Mouse (Mus musculus) midbrain, postnatal 0 days (tissue): ENCODE results near the gene Gm2007. TPM values are rescaled to one million over a fixed set of nuclear protein-coding genes. Genes with fewer than 3 reads are reported as not detected.
"Not testable (repeated sequence)": the region's sequence is repeated elsewhere in the genome, so short reads cannot be mapped to it uniquely, and the experiment has no call there.

Source experiments
- ATAC-seq: fragments of 200-750 bp; cut with Nextera tagmentation; 2 replicates; pipeline ENCODE4 v1.8.0; 2017; ENCODE audit warnings: moderate number of reproducible peaks, mild to moderate bottlenecking, moderate TSS enrichment, moderate library complexity; ENCODE audit not compliant: low FRiP score
- DNase-seq: peaks from one replicate; pipeline ENCODE4 v3.0.0-alpha.2; 2015; ENCODE audit warnings: low spot score
- H3K27ac ChIP-seq: fragments of 300-500 bp; sonication (generic); 2 replicates; pipeline ENCODE4 v1.5.1; 2014; ENCODE audit warnings: low read depth, mild to moderate bottlenecking, low read length, mixed read lengths
- H3K27me3 ChIP-seq: fragments of 300-500 bp; sonication (generic); 2 replicates; pipeline ENCODE4 v1.6.1; 2014; ENCODE audit warnings: low read length, control low read depth, mixed read lengths; ENCODE audit not compliant: insufficient read depth
- H3K36me3 ChIP-seq: fragments of 300-500 bp; sonication (generic); 2 replicates; pipeline ENCODE4 v1.6.1; 2014; ENCODE audit warnings: low read length, control low read depth, mixed read lengths; ENCODE audit not compliant: insufficient read depth
- H3K4me1 ChIP-seq: fragments of 300-500 bp; sonication (generic); 2 replicates; pipeline ENCODE4 v1.6.1; 2014; ENCODE audit warnings: mild to moderate bottlenecking, control low read depth, antibody characterized with exemption, low read length, mixed read lengths; ENCODE audit not compliant: insufficient read depth
- H3K4me2 ChIP-seq: fragments of 300-500 bp; sonication (generic); 2 replicates; pipeline ENCODE4 v1.6.1; 2014; ENCODE audit warnings: low read depth, mild to moderate bottlenecking, low read length, mixed read lengths; ENCODE audit not compliant: poor library complexity, severe bottlenecking
- H3K4me3 ChIP-seq: fragments of 300-500 bp; sonication (generic); 2 replicates; pipeline ENCODE4 v1.5.1; 2014; ENCODE audit warnings: low read depth, mild to moderate bottlenecking, low read length, moderate library complexity
- H3K9ac ChIP-seq: fragments of 300-500 bp; sonication (generic); replicated peaks from 2 replicates; pipeline ENCODE4 v1.6.1; 2014; ENCODE audit warnings: mild to moderate bottlenecking, low read length, moderate library complexity, mixed read lengths; ENCODE audit not compliant: poor library complexity, severe bottlenecking
- H3K9me3 ChIP-seq: fragments of 300-500 bp; sonication (generic); 2 replicates; pipeline ENCODE4 v1.6.1; 2016; ENCODE audit warnings: low read length, control low read depth
- WGBS: fragments of 180-500 bp; shearing (Covaris S2); extraction: QIAGEN DNeasy Blood & Tissue Kit; methylation state at CpG from one replicate; pipeline ENCODE4 v1.1.7; 2014; 5-methylcytosine and 5-hydroxymethylcytosine counted together
- polyA plus RNA-seq: library from polyadenylated mRNA; unstranded; fragments of >200 nt; fragmentation: Nextera tagmentation; extraction: Ambion mirVana; gene quantifications from 2 replicates; pipeline ENCODE4 v1.2.1, GENCODE M21; 2015
- total RNA-seq: library from RNA; depleted of rRNA; stranded (reverse); fragments of >200 nt; gene quantifications from 2 replicates; pipeline ENCODE4 v1.2.3, GENCODE M21; 2014; rRNA removed

Gene Gm2007
- total RNA-seq (not detected in 2 replicates), polyA plus RNA-seq (not detected in 2 replicates)

DNA sequence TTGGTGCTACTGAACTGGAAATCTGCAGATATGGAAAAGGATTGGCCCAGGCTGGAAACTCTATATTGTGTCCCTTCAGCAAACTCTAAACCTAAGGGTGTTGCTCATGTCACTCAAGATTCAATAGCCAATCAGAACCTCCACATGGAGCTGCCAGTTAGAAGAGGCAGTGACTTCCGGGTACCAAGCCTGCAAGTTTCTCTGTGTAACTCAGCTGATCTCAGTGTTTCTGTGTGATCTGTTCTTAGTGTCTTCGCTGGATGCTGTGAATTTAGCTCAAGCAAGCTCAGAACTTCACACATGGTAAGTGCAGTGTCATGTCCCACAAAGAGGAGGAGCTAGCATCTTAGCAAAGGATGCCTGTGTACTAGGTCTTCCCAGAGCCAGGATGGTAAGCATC is at the start of gene Gm2007:
TSS of gene Gm2007 (plus strand) at position 301 of the 400 bp plus-strand sequence.
- no CpG with 5 or more reads among the region's 2 CpGs for WGBS
- not testable (repeated sequence) for H3K4me2 ChIP-seq, H3K36me3 ChIP-seq, H3K4me3 ChIP-seq, H3K9me3 ChIP-seq, ATAC-seq, H3K4me1 ChIP-seq, H3K27me3 ChIP-seq, H3K9ac ChIP-seq, H3K27ac ChIP-seq, DNase-seq

DNA sequence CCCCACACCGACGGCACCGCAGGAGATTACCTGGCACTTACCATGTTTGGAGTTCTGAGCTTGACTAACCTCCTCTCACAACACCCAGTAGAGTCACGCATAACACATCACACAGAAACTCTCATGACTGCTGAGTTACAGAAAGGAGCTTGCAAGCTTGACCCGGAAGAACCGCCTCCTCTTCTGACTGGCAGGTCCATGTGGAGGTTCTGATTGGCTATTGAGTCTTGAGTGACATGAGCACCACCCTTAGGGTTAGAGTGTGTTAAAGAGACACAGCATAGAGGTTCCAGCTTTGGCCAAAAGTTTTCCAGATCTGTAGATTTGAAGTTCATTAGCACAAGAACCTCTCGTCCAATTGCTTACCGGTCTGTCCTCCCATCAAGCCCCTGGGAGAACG is 37.8 kb upstream of the Gm2007 start, which contains the start of gene Zfp969:
TSS of gene Zfp969 (minus strand) at position 101 of the 400 bp plus-strand sequence.
- WGBS = no CpG with 5 or more reads among the region's 9 CpGs
- not testable (repeated sequence) for H3K4me1 ChIP-seq, H3K36me3 ChIP-seq, H3K27ac ChIP-seq, H3K4me3 ChIP-seq, DNase-seq, H3K9ac ChIP-seq, H3K9me3 ChIP-seq, H3K27me3 ChIP-seq, ATAC-seq, H3K4me2 ChIP-seq

DNA sequence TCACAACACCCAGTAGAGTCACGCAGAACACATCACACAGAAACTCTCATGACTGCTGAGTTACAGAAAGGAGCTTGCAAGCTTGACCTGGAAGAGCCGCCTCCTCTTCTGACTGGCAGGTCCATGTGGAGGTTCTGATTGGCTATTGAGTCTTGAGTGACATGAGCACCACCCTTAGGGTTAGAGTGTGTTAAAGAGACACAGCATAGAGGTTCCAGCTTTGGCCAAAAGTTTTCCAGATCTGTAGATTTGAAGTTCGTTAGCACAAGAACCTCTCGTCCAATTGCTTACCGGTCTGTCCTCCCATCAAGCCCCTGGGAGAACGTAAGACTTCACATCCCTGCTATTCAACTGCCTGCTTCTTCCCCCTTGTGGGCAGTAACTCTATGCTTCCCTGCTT is 59.7 kb downstream of the Gm2007 start, which contains the start of gene Gm14288:
TSS of gene Gm14288 (minus strand) at position 101 of the 400 bp plus-strand sequence.
- DNase-seq, ATAC-seq, H3K4me2 ChIP-seq, H3K27me3 ChIP-seq, H3K4me3 ChIP-seq, H3K9ac ChIP-seq, H3K36me3 ChIP-seq, H3K4me1 ChIP-seq, H3K9me3 ChIP-seq, H3K27ac ChIP-seq: not testable (repeated sequence)
- WGBS = no CpG with 5 or more reads among the region's 6 CpGs

Other genes starting within 250 kb of the Gm2007 start
- gene Gm11007, start 97.6 kb upstream of the Gm2007 start, total RNA-seq = not detected in 2 replicates
- not detected in 2 replicates for gene Gm11007, start 97.6 kb upstream of the Gm2007 start, polyA plus RNA-seq
- gene Zfp969, start 37.9 kb upstream of the Gm2007 start, total RNA-seq = not detected in 2 replicates
- gene Zfp969, start 37.9 kb upstream of the Gm2007 start, polyA plus RNA-seq = 18.7 and 20.4 TPM in 2 replicates
- 2.8 and 3.2 TPM in 2 replicates for gene Gm14288, start 59.6 kb downstream of the Gm2007 start, total RNA-seq
- gene Gm14288, start 59.6 kb downstream of the Gm2007 start, polyA plus RNA-seq = 1.6 and 1.7 TPM in 2 replicates
- 13.2 and 19.5 TPM in 2 replicates for gene Gm6710, start 127.7 kb downstream of the Gm2007 start, total RNA-seq
- 26.2 and 32.4 TPM in 2 replicates for gene Gm6710, start 127.7 kb downstream of the Gm2007 start, polyA plus RNA-seq
- 3.4 and 6.2 TPM in 2 replicates for gene Zfp966, start 189.6 kb downstream of the Gm2007 start, total RNA-seq
- gene Zfp966, start 189.6 kb downstream of the Gm2007 start, polyA plus RNA-seq = 0.68 and 0.91 TPM in 2 replicates
- 11.7 and 11.8 TPM in 2 replicates for gene Gm2026, start 223.8 kb downstream of the Gm2007 start, total RNA-seq
- 18.4 and 19.6 TPM in 2 replicates for gene Gm2026, start 223.8 kb downstream of the Gm2007 start, polyA plus RNA-seq